Mouse (Mus musculus) gastrocnemius, adult 2 months (tissue): ENCODE data around the gene Arrdc4. TPM values are rescaled to one million over a fixed set of nuclear protein-coding genes. Genes with fewer than 3 reads are reported as not detected.

ENCODE experiments used
- DNase-seq: peaks from one replicate; pipeline ENCODE4 v3.0.0; 2022
- H3K27ac ChIP-seq: fragments of 200-600 bp; 2 replicates; pipeline ENCODE4 v1.8.1; 2022; ENCODE audit warnings: mild to moderate bottlenecking
- H3K4me3 ChIP-seq: fragments of 200-600 bp; 2 replicates; pipeline ENCODE4 v1.8.1; 2022; ENCODE audit warnings: mild to moderate bottlenecking, moderate library complexity
- CTCF ChIP-seq: fragments of 200-600 bp; IDR thresholded peaks from 2 replicates; pipeline ENCODE4 v1.8.1; 2022; ENCODE audit warnings: antibody characterized with exemption, mild to moderate bottlenecking, moderate library complexity
- intact Hi-C: fragments of 180-260 bp; cut with DNase I; formaldehyde crosslinking; loops from one replicate; pipeline ENCODE4 v1.15.1; 2025
- total RNA-seq, 2 experiments: library from RNA; stranded (reverse); gene quantifications; 2 replicates each; pipeline ENCODE4 v1.2.3; 2021

Arrdc4 gene
- total RNA-seq, 2 experiments from 2014 or later: 6.1 to 6.2 TPM

DNA sequence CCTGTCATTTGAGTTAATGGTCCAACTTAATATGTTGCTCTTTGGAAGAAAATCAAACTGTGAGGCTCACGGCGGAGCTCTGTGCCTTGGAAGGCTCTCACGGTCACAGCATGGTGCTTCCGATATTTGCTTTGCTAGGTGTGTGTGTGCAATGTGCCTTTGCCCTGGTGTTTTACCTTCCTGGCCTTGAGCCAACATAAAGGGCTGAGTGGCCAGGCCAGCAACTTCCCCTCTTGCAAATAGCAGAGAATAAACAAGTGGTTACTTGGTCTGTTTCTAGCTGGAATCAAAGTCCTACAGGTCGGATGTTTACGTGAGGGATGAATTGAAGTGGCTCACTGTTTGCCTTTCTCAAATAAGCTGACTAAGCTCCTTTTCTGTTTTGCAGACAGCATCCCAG, 52.1 kb downstream of the Arrdc4 start:
- Histone ChIP-seq H3K4me3 (no peak overlapping the region), H3K27ac (no peak overlapping the region)
- intact Hi-C loops: no loop called here
- no peak for DNase-seq
- no peak for TF ChIP-seq CTCF

DNA sequence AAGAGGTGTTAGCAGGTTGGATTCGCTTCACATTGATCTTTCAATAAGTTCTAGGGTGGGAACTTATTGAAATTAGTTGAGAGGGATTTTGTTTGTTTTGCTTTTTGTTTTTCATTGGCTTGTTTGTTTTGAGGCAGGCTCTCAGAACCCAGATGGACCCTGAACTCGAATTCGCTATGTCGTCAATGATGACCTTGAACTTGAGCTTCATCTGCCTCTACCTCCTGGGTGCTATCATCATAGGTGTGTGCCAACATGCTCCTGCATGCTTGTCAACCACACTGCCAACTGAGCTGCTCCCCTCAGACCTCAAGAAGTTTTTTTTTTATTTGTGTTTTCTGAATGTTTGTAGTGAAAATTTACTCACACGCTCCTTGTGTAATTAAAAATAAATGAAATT, 52.6 kb downstream of the Arrdc4 start:
- intact Hi-C loops: no loop called here
- Histone ChIP-seq H3K27ac (no peak overlapping the region), H3K4me3 (no peak overlapping the region)
- DNase-seq: no peak
- no peak for TF ChIP-seq CTCF

DNA sequence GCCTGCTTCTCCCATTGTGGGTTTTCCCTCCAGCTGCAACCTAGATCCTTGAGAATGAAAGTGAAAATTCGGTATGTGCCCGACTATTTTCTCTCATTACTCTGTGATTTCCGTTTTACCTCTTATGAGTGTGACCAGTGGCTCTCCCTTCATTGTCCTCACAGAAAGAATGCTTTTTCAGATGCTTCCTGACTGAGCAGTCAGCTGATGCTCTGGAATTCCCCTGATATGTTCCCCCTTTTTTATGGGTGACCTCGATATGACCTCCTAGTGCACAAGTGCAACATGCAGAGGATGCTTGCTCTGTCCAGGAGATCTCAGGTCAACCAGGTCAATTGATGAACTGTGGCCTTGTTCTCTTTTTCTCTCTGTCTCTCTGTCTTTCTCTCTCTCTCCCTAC, 56.3 kb downstream of the Arrdc4 start:
- Histone ChIP-seq H3K27ac (peak overlapping the region; percentile 64), H3K4me3 (no peak overlapping the region)
- intact Hi-C loops: no loop called here
- DNase-seq: no peak
- TF ChIP-seq CTCF: no peak

- TF ChIP-seq CTCF: no peak
- DNase-seq: no peak
- Histone ChIP-seq H3K4me3 (no peak overlapping the region), H3K27ac (no peak overlapping the region)
- intact Hi-C loops: no loop called here
Observed at GRCm38 (mm10) chr7:68691454-68691853, 57.6 kb downstream of the Arrdc4 start.

DNA sequence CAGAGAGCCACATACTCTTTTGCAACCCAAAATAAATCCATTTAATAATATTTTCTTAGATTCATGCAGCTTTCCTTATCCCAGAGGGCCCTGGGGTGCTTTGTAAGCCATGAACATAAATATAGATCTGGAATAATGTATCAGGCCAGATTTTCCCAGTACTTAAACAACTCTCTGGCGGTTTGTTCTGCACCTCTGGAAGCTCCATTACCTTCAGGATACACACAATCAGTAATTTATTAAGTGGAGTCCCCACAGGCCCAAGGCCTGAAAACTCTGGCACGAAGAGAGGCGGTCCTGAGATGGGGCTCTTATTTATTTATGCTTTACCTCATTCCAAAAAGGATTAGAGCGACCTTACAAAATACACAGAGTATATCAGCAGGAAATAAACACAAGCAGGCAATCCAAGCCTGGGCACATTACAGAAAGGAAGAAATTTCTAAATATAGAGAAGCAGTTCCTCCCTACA, 61.9 kb downstream of the Arrdc4 start:
- no peak for TF ChIP-seq CTCF
- intact Hi-C loops: no loop called here
- Histone ChIP-seq H3K27ac (peak overlapping the region; percentile 51; the same call in 1 of the 2 replicates), H3K4me3 (no peak overlapping the region)
- no peak for DNase-seq
